Mouse (Mus musculus) gastrocnemius, adult 2 months (tissue): ENCODE measurements around the gene Lrrc36. TPM values are rescaled to one million over a fixed set of nuclear protein-coding genes. Genes with fewer than 3 reads are reported as not detected.

ENCODE experiments used
- DNase-seq: peaks from one replicate; pipeline ENCODE4 v3.0.0; 2022
- H3K27ac ChIP-seq: fragments of 200-600 bp; 2 replicates; pipeline ENCODE4 v1.8.1; 2022; ENCODE audit warnings: mild to moderate bottlenecking
- H3K4me3 ChIP-seq: fragments of 200-600 bp; 2 replicates; pipeline ENCODE4 v1.8.1; 2022; ENCODE audit warnings: mild to moderate bottlenecking, moderate library complexity
- CTCF ChIP-seq: fragments of 200-600 bp; IDR thresholded peaks from 2 replicates; pipeline ENCODE4 v1.8.1; 2022; ENCODE audit warnings: antibody characterized with exemption, mild to moderate bottlenecking, moderate library complexity
- intact Hi-C: fragments of 180-260 bp; cut with DNase I; formaldehyde crosslinking; loops from one replicate; pipeline ENCODE4 v1.15.1; 2025
- total RNA-seq, 2 experiments: library from RNA; stranded (reverse); gene quantifications; 2 replicates each; pipeline ENCODE4 v1.2.3; 2021

Gene Lrrc36
- total RNA-seq, 2 experiments from 2014 or later, result 0.64 to 0.73 TPM

GRCm38 (mm10) chr8:105471314-105472015 is 58.1 kb downstream of the Lrrc36 start, which contains the start of gene Tppp3:
Gene Tppp3 (minus strand): TSS chr8:105471526.
- intact Hi-C loops, result loop anchor here (2.0 kb wide), 1 partner anchor 33 kb away; no protein-coding TSS in a partner anchor
- Histone ChIP-seq H3K27ac (peak within 1 kb of the TSS; percentile 82), H3K4me3 (peak within 1 kb of the TSS; percentile 74)
- peak; percentile 75 for TF ChIP-seq CTCF
- peak; percentile 98 for DNase-seq

- peak; percentile 22 for DNase-seq
- Histone ChIP-seq H3K4me3 (no peak overlapping the region), H3K27ac (peak overlapping the region; percentile 82)
- intact Hi-C loops, result no loop called here
- TF ChIP-seq CTCF, result no peak
Observed at GRCm38 (mm10) chr8:105472414-105472932, 59.1 kb downstream of the Lrrc36 start.

- peak; percentile 22 for DNase-seq
- Histone ChIP-seq H3K27ac (peak overlapping the region; percentile 82), H3K4me3 (no peak overlapping the region)
- intact Hi-C loops, result no loop called here
- TF ChIP-seq CTCF, result no peak
Observed at GRCm38 (mm10) chr8:105472983-105473382, 59.6 kb downstream of the Lrrc36 start.

GRCm38 (mm10) chr8:105473816-105474606 is 60.6 kb downstream of the Lrrc36 start:
- intact Hi-C loops, result no loop called here
- no peak for TF ChIP-seq CTCF
- peak; percentile 75 for DNase-seq
- H3K27ac ChIP-seq, result peak overlapping the region; percentile 82
- H3K4me3 ChIP-seq, result peak overlapping the region; percentile 53

GRCm38 (mm10) chr8:105474680-105475079 is 61.3 kb downstream of the Lrrc36 start:
- intact Hi-C loops, result no loop called here
- peak overlapping the region; percentile 82 for H3K27ac ChIP-seq
- DNase-seq, result no peak

GRCm38 (mm10) chr8:105475254-105475653 is 61.9 kb downstream of the Lrrc36 start:
- peak; percentile 78 for DNase-seq
- Histone ChIP-seq H3K4me3 (peak overlapping the region; percentile 53), H3K27ac (peak overlapping the region; percentile 82)
- intact Hi-C loops, result no loop called here
- no peak for TF ChIP-seq CTCF

More at GRCm38 (mm10) chr8:105474680-105475079, 61.3 kb downstream of the Lrrc36 start:
- H3K4me3 ChIP-seq, result peak overlapping the region; percentile 53
- TF ChIP-seq CTCF, result no peak

- DNase-seq, result no peak
- H3K4me3 ChIP-seq, result no peak overlapping the region
- intact Hi-C loops, result loop anchor here (2.0 kb wide), 1 partner anchor 117 kb away; no protein-coding TSS in a partner anchor
- H3K27ac ChIP-seq, result peak overlapping the region; percentile 82
- no peak for TF ChIP-seq CTCF
Observed at GRCm38 (mm10) chr8:105475742-105476141, 62.4 kb downstream of the Lrrc36 start.

- intact Hi-C loops, result loop anchor here (2.0 kb wide), 1 partner anchor 117 kb away; no protein-coding TSS in a partner anchor
- H3K4me3 ChIP-seq, result no peak overlapping the region
- no peak for TF ChIP-seq CTCF
- DNase-seq, result no peak
- peak overlapping the region; percentile 82 for H3K27ac ChIP-seq
Observed at GRCm38 (mm10) chr8:105476161-105476560, 62.8 kb downstream of the Lrrc36 start.

- Histone ChIP-seq H3K27ac (peak overlapping the region; percentile 82), H3K4me3 (peak overlapping the region; percentile 57)
- intact Hi-C loops, result loop anchor here (2.0 kb wide), 1 partner anchor 118 kb away; no protein-coding TSS in a partner anchor
- DNase-seq, result peak; percentile 80
- TF ChIP-seq CTCF, result peak; percentile 88
Observed at GRCm38 (mm10) chr8:105476628-105477413, 63.5 kb downstream of the Lrrc36 start.

GRCm38 (mm10) chr8:105477792-105478191 is 64.4 kb downstream of the Lrrc36 start:
- DNase-seq, result no peak
- no peak for TF ChIP-seq CTCF
- H3K4me3 ChIP-seq, result no peak overlapping the region
- intact Hi-C loops, result loop anchor here (2.0 kb wide), 1 partner anchor 119 kb away; no protein-coding TSS in a partner anchor
- H3K27ac ChIP-seq, result peak overlapping the region; percentile 32; the same call in 1 of the 2 replicates

- Histone ChIP-seq H3K27ac (no peak overlapping the region), H3K4me3 (no peak overlapping the region)
- DNase-seq, result no peak
- intact Hi-C loops, result loop anchor here (5.0 kb wide), 2 partner anchors 36 to 51 kb away; partner anchors contain the start of gene Hsd11b2
- TF ChIP-seq CTCF, result no peak
Observed at GRCm38 (mm10) chr8:105481013-105481412, 67.6 kb downstream of the Lrrc36 start.

- intact Hi-C loops, result loop anchor here (5.0 kb wide), 2 partner anchors 36 to 51 kb away; partner anchors contain the start of gene Hsd11b2
- Histone ChIP-seq H3K4me3 (no peak overlapping the region), H3K27ac (no peak overlapping the region)
- peak; percentile 67 for TF ChIP-seq CTCF
- peak; percentile 69 for DNase-seq
Observed at GRCm38 (mm10) chr8:105481453-105481852, 68.1 kb downstream of the Lrrc36 start.
